Mouse (Mus musculus) neural tube, embryonic 11.5 days (tissue): ENCODE measurements around the gene Nova1. TPM values are rescaled to one million over a fixed set of nuclear protein-coding genes. Genes with fewer than 3 reads are reported as not detected.

Source experiments
- ATAC-seq: fragments of 200-750 bp; cut with Nextera tagmentation; 2 replicates; pipeline ENCODE4 v1.8.0; 2017; ENCODE audit warnings: moderate number of reproducible peaks, mild to moderate bottlenecking, moderate TSS enrichment, moderate library complexity; ENCODE audit not compliant: insufficient read depth, low FRiP score, low TSS enrichment
- DNase-seq: peaks from one replicate; pipeline ENCODE4 v3.0.0-alpha.2; 2015; ENCODE audit warnings: low spot score
- H3K27ac ChIP-seq: fragments of 300-500 bp; sonication (generic); 2 replicates; pipeline ENCODE4 v1.5.1; 2014; ENCODE audit warnings: low read depth, mild to moderate bottlenecking, low read length
- H3K27me3 ChIP-seq: fragments of 300-500 bp; sonication (generic); 2 replicates; pipeline ENCODE4 v1.6.1; 2014; ENCODE audit warnings: mild to moderate bottlenecking, low read length, mixed read lengths; ENCODE audit not compliant: control insufficient read depth, insufficient read depth
- H3K36me3 ChIP-seq: fragments of 300-500 bp; sonication (generic); 2 replicates; pipeline ENCODE4 v1.6.1; 2014; ENCODE audit warnings: mild to moderate bottlenecking, low read length, moderate library complexity, mixed read lengths; ENCODE audit not compliant: control insufficient read depth, insufficient read depth
- H3K4me1 ChIP-seq: fragments of 300-500 bp; sonication (generic); 2 replicates; pipeline ENCODE4 v1.6.1; 2014; ENCODE audit warnings: low read length, mixed read lengths; ENCODE audit not compliant: control insufficient read depth, insufficient read depth
- H3K4me2 ChIP-seq: fragments of 300-500 bp; sonication (generic); 2 replicates; pipeline ENCODE4 v1.6.1; 2014; ENCODE audit warnings: low read depth, mild to moderate bottlenecking, moderate library complexity
- H3K4me3 ChIP-seq: fragments of 300-500 bp; sonication (generic); 2 replicates; pipeline ENCODE4 v1.5.1; 2014; ENCODE audit warnings: low read depth, low read length
- H3K9ac ChIP-seq: fragments of 300-500 bp; sonication (generic); 2 replicates; pipeline ENCODE4 v1.6.1; 2014; ENCODE audit warnings: mild to moderate bottlenecking, low read length
- H3K9me3 ChIP-seq: fragments of 300-500 bp; sonication (generic); 2 replicates; pipeline ENCODE4 v1.6.1; 2016; ENCODE audit warnings: low read length; ENCODE audit not compliant: control insufficient read depth
- WGBS: fragments of 180-500 bp; shearing (Covaris S2); extraction: QIAGEN DNeasy Blood & Tissue Kit; methylation state at CpG from one replicate; pipeline ENCODE4 v1.1.7; 2014; 5-methylcytosine and 5-hydroxymethylcytosine counted together
- polyA plus RNA-seq: library from polyadenylated mRNA; unstranded; fragments of >200 nt; fragmentation: Nextera tagmentation; extraction: Ambion mirVana; gene quantifications from 2 replicates; pipeline ENCODE4 v1.2.1, GENCODE M21; 2014

Nova1 gene
- polyA plus RNA-seq, 1 experiment from 2014 or later = 35.5 TPM

GRCm38 (mm10) chr12:46782301-46783280, 36.1 kb downstream of the Nova1 start:
- no peak for ATAC-seq
- DNase-seq = no peak

GRCm38 (mm10) chr12:46781481-46781880, 37.2 kb downstream of the Nova1 start:
- Histone ChIP-seq H3K27ac (no peak overlapping the region), H3K4me2 (no peak overlapping the region), H3K4me3 (no peak overlapping the region), H3K9ac (no peak overlapping the region), H3K27me3 (no peaks in the 10 kb centered on the region), H3K9me3 (no peaks in the 10 kb centered on the region), H3K36me3 (no peaks in the 10 kb centered on the region), H3K4me1 (no peaks in the 10 kb centered on the region)
- no peak for ATAC-seq
- no peak for DNase-seq

More at GRCm38 (mm10) chr12:46782301-46783280, 36.1 kb downstream of the Nova1 start:
- H3K4me2 ChIP-seq = no peak overlapping the region
- no peak overlapping the region for H3K4me3 ChIP-seq
- 77% methylated on average over 8 of the region's 8 CpGs for WGBS
- H3K9me3 ChIP-seq = no peaks in the 10 kb centered on the region
- no peak overlapping the region for H3K9ac ChIP-seq
- no peaks in the 10 kb centered on the region for H3K4me1 ChIP-seq
- no peak overlapping the region for H3K27ac ChIP-seq
- H3K27me3 ChIP-seq = no peaks in the 10 kb centered on the region
- no peaks in the 10 kb centered on the region for H3K36me3 ChIP-seq

DNA sequence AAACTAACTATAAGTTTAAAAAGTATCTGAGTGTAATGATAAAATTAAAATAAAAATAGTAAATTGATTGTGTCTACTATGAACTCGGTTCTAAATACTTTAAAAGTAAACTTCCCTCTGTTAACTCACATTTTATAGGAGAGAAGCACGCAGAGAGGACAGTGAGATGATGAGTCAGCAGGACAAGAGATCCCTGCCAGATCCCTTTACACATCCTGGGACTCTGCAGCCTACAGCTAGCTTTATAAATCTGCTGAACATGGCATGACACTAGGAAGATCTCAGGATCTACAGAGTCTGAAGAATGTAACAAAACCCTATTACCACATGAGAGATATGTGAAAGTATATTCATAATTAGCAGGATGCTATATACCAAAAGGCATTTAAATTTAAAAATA, 37.7 kb downstream of the Nova1 start:
- DNase-seq (no peak), ATAC-seq (no peak)
- H3K4me1 ChIP-seq = no peaks in the 10 kb centered on the region
- H3K9ac ChIP-seq = no peak overlapping the region
- no peaks in the 10 kb centered on the region for H3K27me3 ChIP-seq
- no peak overlapping the region for H3K4me2 ChIP-seq
- H3K36me3 ChIP-seq = no peaks in the 10 kb centered on the region
- whole genome bisulfite sequencing = 81% methylated on average over 2 of the region's 2 CpGs
- H3K4me3 ChIP-seq = no peak overlapping the region
- H3K9me3 ChIP-seq = no peaks in the 10 kb centered on the region
- no peak overlapping the region for H3K27ac ChIP-seq

GRCm38 (mm10) chr12:46759450-46759849, 59.3 kb downstream of the Nova1 start:
- no peaks in the 10 kb centered on the region for H3K27me3 ChIP-seq
- no peaks in the 10 kb centered on the region for H3K9me3 ChIP-seq
- H3K9ac ChIP-seq = no peak overlapping the region
- WGBS = 81% methylated on average over 7 of the region's 7 CpGs
- ATAC-seq (no peak), DNase-seq (no peak)
- no peaks in the 10 kb centered on the region for H3K4me1 ChIP-seq
- no peak overlapping the region for H3K4me2 ChIP-seq
- H3K4me3 ChIP-seq = no peak overlapping the region
- H3K36me3 ChIP-seq = no peaks in the 10 kb centered on the region
- no peak overlapping the region for H3K27ac ChIP-seq

- H3K27me3 ChIP-seq = no peaks in the 10 kb centered on the region
- no peaks in the 10 kb centered on the region for H3K9me3 ChIP-seq
- DNase-seq (no peak), ATAC-seq (no peak)
- H3K4me3 ChIP-seq = no peak overlapping the region
- no peaks in the 10 kb centered on the region for H3K36me3 ChIP-seq
- H3K27ac ChIP-seq = no peak overlapping the region
- no peak overlapping the region for H3K9ac ChIP-seq
- H3K4me2 ChIP-seq = no peak overlapping the region
- WGBS = 77% methylated on average over 4 of the region's 4 CpGs
- no peaks in the 10 kb centered on the region for H3K4me1 ChIP-seq
Measured at GRCm38 (mm10) chr12:46754325-46754848, 64.3 kb downstream of the Nova1 start.

DNA sequence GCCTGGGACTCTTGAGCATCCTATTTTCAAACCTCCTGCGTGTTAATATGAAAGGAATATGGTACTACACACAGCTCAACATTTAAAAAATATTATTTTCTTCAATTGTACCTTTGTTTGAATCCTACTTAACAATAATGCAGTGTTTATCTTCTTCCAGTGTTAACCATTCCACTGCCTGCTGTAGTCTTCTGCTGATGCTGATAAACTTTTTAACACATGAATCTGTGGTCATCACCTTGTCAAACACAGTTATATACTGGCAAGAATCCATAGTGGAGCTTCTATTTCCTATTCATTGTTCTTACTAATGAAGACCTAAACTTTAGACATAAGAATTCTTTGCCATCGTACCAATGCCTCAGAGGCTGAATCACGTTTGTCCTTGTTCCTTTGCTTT, 65.6 kb downstream of the Nova1 start:
- no peak overlapping the region for H3K9ac ChIP-seq
- no peak for ATAC-seq
- H3K36me3 ChIP-seq = no peaks in the 10 kb centered on the region
- H3K27me3 ChIP-seq = no peaks in the 10 kb centered on the region
- no peak overlapping the region for H3K4me3 ChIP-seq
- no peaks in the 10 kb centered on the region for H3K4me1 ChIP-seq
- H3K9me3 ChIP-seq = no peaks in the 10 kb centered on the region
- DNase-seq = no peak
- WGBS = 78% methylated on average over 3 of the region's 3 CpGs
- no peak overlapping the region for H3K27ac ChIP-seq
- no peak overlapping the region for H3K4me2 ChIP-seq

DNA sequence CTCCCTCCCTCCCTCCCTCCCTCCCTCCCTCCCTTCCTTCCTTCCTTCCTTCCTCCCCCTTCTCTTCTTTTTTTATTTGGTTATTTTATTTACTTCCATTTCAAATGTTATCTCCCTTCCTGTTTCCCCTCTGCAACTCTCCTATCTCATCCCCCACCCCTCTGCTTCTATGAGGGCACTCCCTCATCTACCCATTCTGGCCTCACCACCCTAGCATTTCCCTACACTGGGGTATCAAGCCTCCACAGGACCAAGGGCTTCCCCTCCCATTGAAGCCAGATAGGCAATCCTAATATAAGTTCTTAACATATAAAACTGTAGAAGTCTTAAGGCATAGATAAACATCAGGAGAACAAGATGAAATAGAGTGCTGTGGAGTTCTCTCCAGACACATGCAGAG, 85.5 kb downstream of the Nova1 start:
- Histone ChIP-seq H3K27me3 (no peaks in the 10 kb centered on the region), H3K9me3 (no peaks in the 10 kb centered on the region)
- ATAC-seq = no peak

DNA sequence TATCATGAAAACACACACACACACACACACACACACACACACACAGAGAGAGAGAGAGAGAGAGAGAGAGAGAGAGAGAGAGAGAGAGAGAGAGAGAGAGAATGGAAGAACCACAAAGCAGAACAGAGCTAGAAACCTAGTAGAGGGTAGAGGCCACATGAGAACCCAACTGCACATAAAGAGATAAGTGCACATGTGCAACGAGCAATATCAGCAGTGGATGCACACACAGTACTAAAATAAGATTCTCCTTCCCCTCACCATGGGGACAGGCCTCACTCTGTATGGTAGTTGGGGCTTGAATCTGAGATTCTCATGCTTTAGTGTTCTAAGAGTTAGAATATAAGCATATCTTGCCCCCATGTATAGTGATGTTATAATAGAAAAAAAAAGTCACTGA, 86.8 kb downstream of the Nova1 start:
- H3K27me3 ChIP-seq = no peaks in the 10 kb centered on the region
- no peak for ATAC-seq
- no peaks in the 10 kb centered on the region for H3K4me1 ChIP-seq
- no peak overlapping the region for H3K27ac ChIP-seq
- no peak overlapping the region for H3K4me3 ChIP-seq
- DNase-seq = no peak
- WGBS = 97% methylated on average over 1 of the region's 1 CpGs
- H3K9ac ChIP-seq = no peak overlapping the region
- no peaks in the 10 kb centered on the region for H3K9me3 ChIP-seq
- H3K4me2 ChIP-seq = no peak overlapping the region
- no peaks in the 10 kb centered on the region for H3K36me3 ChIP-seq

More for the DNA sequence above, 85.5 kb downstream of the Nova1 start:
- Histone ChIP-seq H3K9ac (no peak overlapping the region), H3K27ac (no peak overlapping the region), H3K4me3 (no peak overlapping the region), H3K4me2 (no peak overlapping the region), H3K4me1 (no peaks in the 10 kb centered on the region), H3K36me3 (no peaks in the 10 kb centered on the region)
- DNase-seq = no peak

GRCm38 (mm10) chr12:46721914-46722313, 96.8 kb downstream of the Nova1 start:
- DNase-seq = no peak
- H3K27ac ChIP-seq = no peak overlapping the region
- H3K4me3 ChIP-seq = no peak overlapping the region
- no peaks in the 10 kb centered on the region for H3K27me3 ChIP-seq
- H3K4me1 ChIP-seq = no peaks in the 10 kb centered on the region
- H3K36me3 ChIP-seq = no peaks in the 10 kb centered on the region
- no peak for ATAC-seq
- 48% methylated on average over 8 of the region's 8 CpGs for WGBS
- H3K9me3 ChIP-seq = no peaks in the 10 kb centered on the region
- no peak overlapping the region for H3K4me2 ChIP-seq
- no peak overlapping the region for H3K9ac ChIP-seq
